Mouse (Mus musculus): Measurements from ENCODE around the gene Olfr457. TPM values are rescaled to one million over a fixed set of nuclear protein-coding genes. Genes with fewer than 3 reads are reported as not detected.
"Not testable (repeated sequence)": the region's sequence is repeated elsewhere in the genome, so short reads cannot be mapped to it uniquely, and the experiment has no call there.

Olfr457 gene
- not detected in 2 replicates for polyA plus RNA-seq (2015; fragmentation: Nextera tagmentation; extraction: Ambion mirVana)

- WGBS = 67% methylated on average over 1 of the region's 1 CpGs
- no peaks in the 10 kb centered on the region for H3K27me3 ChIP-seq
- no peak within 1 kb of the TSS for H3K4me3 ChIP-seq
- H3K36me3 ChIP-seq = no peaks in the 10 kb centered on the region
- no peak for ATAC-seq (ENCODE audit: low FRiP score, low read depth)
- no peaks in the 10 kb centered on the region for H3K9me3 ChIP-seq
- no peak within 1 kb of the TSS for H3K9ac ChIP-seq
- no peak within 1 kb of the TSS for H3K27ac ChIP-seq
- H3K4me1 ChIP-seq = no peaks in the 10 kb centered on the region
- H3K4me2 ChIP-seq (replicated peaks) = no peak within 1 kb of the TSS
Measured at GRCm38 (mm10) chr6:42476235-42476634, at the start of gene Olfr457. Olfr457 (minus strand) TSS chr6:42476335.

- no peak overlapping the region for H3K27ac ChIP-seq
- ATAC-seq (ENCODE audit: low FRiP score, low read depth) = no peak
- H3K4me1 ChIP-seq = no peaks in the 10 kb centered on the region
- WGBS = 68% methylated on average over 1 of the region's 1 CpGs
- no peak overlapping the region for H3K4me3 ChIP-seq
- no peak overlapping the region for H3K9ac ChIP-seq
- H3K9me3 ChIP-seq = no peaks in the 10 kb centered on the region
- H3K27me3 ChIP-seq = no peaks in the 10 kb centered on the region
- H3K36me3 ChIP-seq = no peaks in the 10 kb centered on the region
- no peak overlapping the region for H3K4me2 ChIP-seq (replicated peaks)
Measured at GRCm38 (mm10) chr6:42513461-42513860, 37.3 kb upstream of the Olfr457 start.

- no peak overlapping the region for H3K9ac ChIP-seq
- H3K4me1 ChIP-seq = no peaks in the 10 kb centered on the region
- no peaks in the 10 kb centered on the region for H3K27me3 ChIP-seq
- H3K27ac ChIP-seq = no peak overlapping the region
- no peaks in the 10 kb centered on the region for H3K36me3 ChIP-seq
- H3K9me3 ChIP-seq = no peaks in the 10 kb centered on the region
- H3K4me2 ChIP-seq (replicated peaks) = no peak overlapping the region
- ATAC-seq (ENCODE audit: low FRiP score, low read depth) = no peak
- H3K4me3 ChIP-seq = no peak overlapping the region
Measured at GRCm38 (mm10) chr6:42509311-42509710, 33.2 kb upstream of the Olfr457 start.

- Histone ChIP-seq H3K27me3 (no peaks in the 10 kb centered on the region), H3K27ac (no peak overlapping the region), H3K4me3 (no peak overlapping the region), H3K4me2 (replicated peaks) (no peak overlapping the region), H3K4me1 (no peaks in the 10 kb centered on the region), H3K36me3 (no peaks in the 10 kb centered on the region), H3K9me3 (no peaks in the 10 kb centered on the region), H3K9ac (no peak overlapping the region)
- 84% methylated on average over 2 of the region's 2 CpGs for WGBS
- no peak for ATAC-seq (ENCODE audit: low FRiP score, low read depth)
Measured at GRCm38 (mm10) chr6:42503478-42503877, 27.3 kb upstream of the Olfr457 start.

GRCm38 (mm10) chr6:42489731-42490130 is 13.6 kb upstream of the Olfr457 start:
- 79% methylated on average over 1 of the region's 1 CpGs for WGBS
- Histone ChIP-seq H3K4me1 (no peaks in the 10 kb centered on the region), H3K27me3 (no peaks in the 10 kb centered on the region), H3K9me3 (no peaks in the 10 kb centered on the region), H3K27ac (no peak overlapping the region), H3K4me3 (no peak overlapping the region), H3K9ac (no peak overlapping the region), H3K4me2 (replicated peaks) (no peak overlapping the region), H3K36me3 (no peaks in the 10 kb centered on the region)
- no peak for ATAC-seq (ENCODE audit: low FRiP score, low read depth)

GRCm38 (mm10) chr6:42487114-42487513 is 11.0 kb upstream of the Olfr457 start, which contains the start of gene Olfr456:
Olfr456 (minus strand) TSS chr6:42487214.
- no peaks in the 10 kb centered on the region for H3K4me1 ChIP-seq
- no peak within 1 kb of the TSS for H3K27ac ChIP-seq
- no peak within 1 kb of the TSS for H3K9ac ChIP-seq
- H3K4me2 ChIP-seq (replicated peaks) = no peak within 1 kb of the TSS
- H3K27me3 ChIP-seq = no peaks in the 10 kb centered on the region
- H3K36me3 ChIP-seq = no peaks in the 10 kb centered on the region
- ATAC-seq (ENCODE audit: low FRiP score, low read depth) = no peak
- no peaks in the 10 kb centered on the region for H3K9me3 ChIP-seq
- 83% methylated on average over 1 of the region's 1 CpGs for WGBS
- no peak within 1 kb of the TSS for H3K4me3 ChIP-seq

GRCm38 (mm10) chr6:42484633-42485032 is 8.5 kb upstream of the Olfr457 start:
- no peak for ATAC-seq (ENCODE audit: low FRiP score, low read depth)
- Histone ChIP-seq H3K9ac (no peak overlapping the region), H3K27me3 (no peaks in the 10 kb centered on the region), H3K4me1 (no peaks in the 10 kb centered on the region), H3K36me3 (no peaks in the 10 kb centered on the region), H3K27ac (no peak overlapping the region), H3K4me2 (replicated peaks) (no peak overlapping the region), H3K4me3 (no peak overlapping the region), H3K9me3 (no peaks in the 10 kb centered on the region)

- H3K4me2 ChIP-seq (replicated peaks); H3K9ac ChIP-seq; H3K9me3 ChIP-seq; H3K27me3 ChIP-seq; H3K36me3 ChIP-seq; H3K4me1 ChIP-seq; H3K4me3 ChIP-seq; ATAC-seq (ENCODE audit: low FRiP score, low read depth); H3K27ac ChIP-seq: not testable (repeated sequence)
- 89% methylated on average over 4 of the region's 4 CpGs for WGBS
Measured at GRCm38 (mm10) chr6:42471298-42471697, 4.8 kb downstream of the Olfr457 start.

- Histone ChIP-seq H3K4me2 (replicated peaks) (no peak overlapping the region), H3K9me3 (no peaks in the 10 kb centered on the region), H3K27ac (no peak overlapping the region), H3K36me3 (no peaks in the 10 kb centered on the region), H3K9ac (no peak overlapping the region), H3K4me3 (no peak overlapping the region), H3K4me1 (no peaks in the 10 kb centered on the region), H3K27me3 (no peaks in the 10 kb centered on the region)
- ATAC-seq (ENCODE audit: low FRiP score, low read depth) = no peak
- 88% methylated on average over 4 of the region's 4 CpGs for WGBS
Measured at GRCm38 (mm10) chr6:42470542-42470941, 5.6 kb downstream of the Olfr457 start.

- H3K27me3 ChIP-seq = no peaks in the 10 kb centered on the region
- no peak for ATAC-seq (ENCODE audit: low FRiP score, low read depth)
- no peaks in the 10 kb centered on the region for H3K4me1 ChIP-seq
- no peak within 1 kb of the TSS for H3K9ac ChIP-seq
- WGBS = 83% methylated on average over 1 of the region's 1 CpGs
- H3K4me2 ChIP-seq (replicated peaks) = no peak within 1 kb of the TSS
- no peaks in the 10 kb centered on the region for H3K9me3 ChIP-seq
- H3K36me3 ChIP-seq = no peaks in the 10 kb centered on the region
- no peak within 1 kb of the TSS for H3K27ac ChIP-seq
- H3K4me3 ChIP-seq = no peak within 1 kb of the TSS
Measured at GRCm38 (mm10) chr6:42465096-42465495, 11.0 kb downstream of the Olfr457 start, which contains the start of gene Olfr458. Olfr458 (minus strand) TSS chr6:42465196.

GRCm38 (mm10) chr6:42447381-42447780 is 28.8 kb downstream of the Olfr457 start:
- WGBS = 76% methylated on average over 2 of the region's 2 CpGs
- no peak overlapping the region for H3K4me2 ChIP-seq (replicated peaks)
- no peak overlapping the region for H3K9ac ChIP-seq
- no peaks in the 10 kb centered on the region for H3K36me3 ChIP-seq
- no peaks in the 10 kb centered on the region for H3K9me3 ChIP-seq
- H3K4me3 ChIP-seq = no peak overlapping the region
- ATAC-seq (ENCODE audit: low FRiP score, low read depth) = no peak
- no peaks in the 10 kb centered on the region for H3K4me1 ChIP-seq
- no peak overlapping the region for H3K27ac ChIP-seq
- H3K27me3 ChIP-seq = no peaks in the 10 kb centered on the region

GRCm38 (mm10) chr6:42444491-42444890 is 31.6 kb downstream of the Olfr457 start:
- WGBS = 74% methylated on average over 2 of the region's 2 CpGs

GRCm38 (mm10) chr6:42441395-42441794 is 34.7 kb downstream of the Olfr457 start:
- Histone ChIP-seq H3K4me2 (replicated peaks) (no peak overlapping the region), H3K27me3 (no peaks in the 10 kb centered on the region), H3K4me1 (no peaks in the 10 kb centered on the region), H3K36me3 (no peaks in the 10 kb centered on the region), H3K9ac (no peak overlapping the region), H3K9me3 (no peaks in the 10 kb centered on the region), H3K4me3 (no peak overlapping the region), H3K27ac (no peak overlapping the region)
- no peak for ATAC-seq (ENCODE audit: low FRiP score, low read depth)
- WGBS = 73% methylated on average over 2 of the region's 2 CpGs

More at GRCm38 (mm10) chr6:42444491-42444890, 31.6 kb downstream of the Olfr457 start:
- Histone ChIP-seq H3K4me3 (no peak overlapping the region), H3K9ac (no peak overlapping the region), H3K9me3 (no peaks in the 10 kb centered on the region), H3K36me3 (no peaks in the 10 kb centered on the region), H3K27ac (no peak overlapping the region), H3K4me2 (replicated peaks) (no peak overlapping the region), H3K4me1 (no peaks in the 10 kb centered on the region), H3K27me3 (no peaks in the 10 kb centered on the region)
- no peak for ATAC-seq (ENCODE audit: low FRiP score, low read depth)
